Mouse (Mus musculus): ENCODE measurements around the gene Ssrp1. TPM values are rescaled to one million over a fixed set of nuclear protein-coding genes. Genes with fewer than 3 reads are reported as not detected.
A peak's percentile ranks its signal among the peaks of the same experiment; 100 is the strongest.

Gene Ssrp1
- polyA plus RNA-seq, 1 experiment from 2014 or later = 306 TPM

- no peaks in the 10 kb centered on the region for H3K36me3 ChIP-seq (ENCODE audit: control insufficient read depth, insufficient read depth, low read length)
- H3K4me3 ChIP-seq (ENCODE audit: low read depth, low read length) = no peak overlapping the region
- H3K4me2 ChIP-seq (replicated peaks; ENCODE audit: low read depth, low read length) = no peak overlapping the region
- ATAC-seq (ENCODE audit: low FRiP score) = no peak
- no peaks in the 10 kb centered on the region for H3K27me3 ChIP-seq (ENCODE audit: control insufficient read depth, insufficient read depth, low read length)
- no peaks in the 10 kb centered on the region for H3K9me3 ChIP-seq (ENCODE audit: control insufficient read depth, low read length)
- no peaks in the 10 kb centered on the region for H3K4me1 ChIP-seq (replicated peaks; ENCODE audit: control insufficient read depth, insufficient read depth, low read length)
- peak; percentile 38 for DNase-seq (ENCODE audit: low spot score)
- 34% methylated on average over 4 of the region's 4 CpGs for WGBS
- no peak overlapping the region for H3K27ac ChIP-seq (ENCODE audit: low read depth, low read length)
- H3K9ac ChIP-seq (ENCODE audit: low read depth, low read length) = no peak overlapping the region
These were observed 29.3 kb upstream of the Ssrp1 start for GRCm38 (mm10) chr2:85007729-85008128.

GRCm38 (mm10) chr2:85009212-85009611, 27.8 kb upstream of the Ssrp1 start:
- ATAC-seq (ENCODE audit: low FRiP score) = no peak
- no peak overlapping the region for H3K27ac ChIP-seq (ENCODE audit: low read depth, low read length)
- no peaks in the 10 kb centered on the region for H3K9me3 ChIP-seq (ENCODE audit: control insufficient read depth, low read length)
- 81% methylated on average over 2 of the region's 2 CpGs for WGBS
- H3K36me3 ChIP-seq (ENCODE audit: control insufficient read depth, insufficient read depth, low read length) = no peaks in the 10 kb centered on the region
- no peaks in the 10 kb centered on the region for H3K27me3 ChIP-seq (ENCODE audit: control insufficient read depth, insufficient read depth, low read length)
- no peak overlapping the region for H3K4me2 ChIP-seq (replicated peaks; ENCODE audit: low read depth, low read length)
- H3K9ac ChIP-seq (ENCODE audit: low read depth, low read length) = no peak overlapping the region
- H3K4me1 ChIP-seq (replicated peaks; ENCODE audit: control insufficient read depth, insufficient read depth, low read length) = no peaks in the 10 kb centered on the region
- no peak overlapping the region for H3K4me3 ChIP-seq (ENCODE audit: low read depth, low read length)
- no peak for DNase-seq (ENCODE audit: low spot score)

GRCm38 (mm10) chr2:85011906-85012604, 25.0 kb upstream of the Ssrp1 start:
- H3K36me3 ChIP-seq (ENCODE audit: control insufficient read depth, insufficient read depth, low read length) = no peaks in the 10 kb centered on the region
- H3K4me2 ChIP-seq (replicated peaks; ENCODE audit: low read depth, low read length) = no peak overlapping the region
- 76% methylated on average over 9 of the region's 9 CpGs for WGBS
- H3K9me3 ChIP-seq (ENCODE audit: control insufficient read depth, low read length) = no peaks in the 10 kb centered on the region
- ATAC-seq (ENCODE audit: low FRiP score) = no peak
- no peaks in the 10 kb centered on the region for H3K27me3 ChIP-seq (ENCODE audit: control insufficient read depth, insufficient read depth, low read length)
- no peaks in the 10 kb centered on the region for H3K4me1 ChIP-seq (replicated peaks; ENCODE audit: control insufficient read depth, insufficient read depth, low read length)
- H3K4me3 ChIP-seq (ENCODE audit: low read depth, low read length) = no peak overlapping the region
- no peak overlapping the region for H3K27ac ChIP-seq (ENCODE audit: low read depth, low read length)
- no peak for DNase-seq (ENCODE audit: low spot score)
- H3K9ac ChIP-seq (ENCODE audit: low read depth, low read length) = no peak overlapping the region

- H3K4me3 ChIP-seq (ENCODE audit: low read depth, low read length) = no peak overlapping the region
- DNase-seq (ENCODE audit: low spot score) = no peak
- 91% methylated on average over 14 of the region's 14 CpGs for WGBS
- H3K27me3 ChIP-seq (ENCODE audit: control insufficient read depth, insufficient read depth, low read length) = no peaks in the 10 kb centered on the region
- H3K9me3 ChIP-seq (ENCODE audit: control insufficient read depth, low read length) = no peaks in the 10 kb centered on the region
- H3K4me1 ChIP-seq (replicated peaks; ENCODE audit: control insufficient read depth, insufficient read depth, low read length) = no peaks in the 10 kb centered on the region
- no peak for ATAC-seq (ENCODE audit: low FRiP score)
- H3K36me3 ChIP-seq (ENCODE audit: control insufficient read depth, insufficient read depth, low read length) = no peaks in the 10 kb centered on the region
- no peak overlapping the region for H3K4me2 ChIP-seq (replicated peaks; ENCODE audit: low read depth, low read length)
- no peak overlapping the region for H3K9ac ChIP-seq (ENCODE audit: low read depth, low read length)
- no peak overlapping the region for H3K27ac ChIP-seq (ENCODE audit: low read depth, low read length)
These were observed 24.4 kb upstream of the Ssrp1 start for GRCm38 (mm10) chr2:85012679-85013078.

- Histone ChIP-seq H3K4me2 (replicated peaks; ENCODE audit: low read depth, low read length) (no peak overlapping the region), H3K27ac (ENCODE audit: low read depth, low read length) (no peak overlapping the region), H3K4me1 (replicated peaks; ENCODE audit: control insufficient read depth, insufficient read depth, low read length) (no peaks in the 10 kb centered on the region), H3K27me3 (ENCODE audit: control insufficient read depth, insufficient read depth, low read length) (no peaks in the 10 kb centered on the region), H3K4me3 (ENCODE audit: low read depth, low read length) (no peak overlapping the region), H3K9me3 (ENCODE audit: control insufficient read depth, low read length) (no peaks in the 10 kb centered on the region), H3K36me3 (ENCODE audit: control insufficient read depth, insufficient read depth, low read length) (no peaks in the 10 kb centered on the region), H3K9ac (ENCODE audit: low read depth, low read length) (no peak overlapping the region)
- no peak for ATAC-seq (ENCODE audit: low FRiP score)
- 82% methylated on average over 5 of the region's 5 CpGs for WGBS
- no peak for DNase-seq (ENCODE audit: low spot score)
These were observed 23.0 kb upstream of the Ssrp1 start for GRCm38 (mm10) chr2:85013826-85014587.

GRCm38 (mm10) chr2:85014588-85014982, 22.4 kb upstream of the Ssrp1 start:
- Histone ChIP-seq H3K4me2 (replicated peaks; ENCODE audit: low read depth, low read length) (no peak overlapping the region), H3K27me3 (ENCODE audit: control insufficient read depth, insufficient read depth, low read length) (no peaks in the 10 kb centered on the region), H3K9me3 (ENCODE audit: control insufficient read depth, low read length) (no peaks in the 10 kb centered on the region), H3K4me1 (replicated peaks; ENCODE audit: control insufficient read depth, insufficient read depth, low read length) (no peaks in the 10 kb centered on the region), H3K9ac (ENCODE audit: low read depth, low read length) (no peak overlapping the region), H3K4me3 (ENCODE audit: low read depth, low read length) (no peak overlapping the region), H3K27ac (ENCODE audit: low read depth, low read length) (no peak overlapping the region), H3K36me3 (ENCODE audit: control insufficient read depth, insufficient read depth, low read length) (no peaks in the 10 kb centered on the region)
- no peak for DNase-seq (ENCODE audit: low spot score)
- WGBS = 66% methylated on average over 3 of the region's 3 CpGs
- no peak for ATAC-seq (ENCODE audit: low FRiP score)

- Histone ChIP-seq H3K9me3 (ENCODE audit: control insufficient read depth, low read length) (no peaks in the 10 kb centered on the region), H3K27me3 (ENCODE audit: control insufficient read depth, insufficient read depth, low read length) (no peaks in the 10 kb centered on the region), H3K27ac (ENCODE audit: low read depth, low read length) (no peak overlapping the region), H3K4me3 (ENCODE audit: low read depth, low read length) (no peak overlapping the region), H3K4me2 (replicated peaks; ENCODE audit: low read depth, low read length) (no peak overlapping the region), H3K36me3 (ENCODE audit: control insufficient read depth, insufficient read depth, low read length) (no peaks in the 10 kb centered on the region), H3K9ac (ENCODE audit: low read depth, low read length) (no peak overlapping the region), H3K4me1 (replicated peaks; ENCODE audit: control insufficient read depth, insufficient read depth, low read length) (no peaks in the 10 kb centered on the region)
- WGBS = 22% methylated on average over 4 of the region's 4 CpGs
- DNase-seq (ENCODE audit: low spot score) = peak; percentile 46
- ATAC-seq (ENCODE audit: low FRiP score) = no peak
These were observed 15.0 kb upstream of the Ssrp1 start for GRCm38 (mm10) chr2:85022043-85022442.

GRCm38 (mm10) chr2:85026178-85026577, 10.9 kb upstream of the Ssrp1 start:
- no peaks in the 10 kb centered on the region for H3K4me1 ChIP-seq (replicated peaks; ENCODE audit: control insufficient read depth, insufficient read depth, low read length)
- ATAC-seq (ENCODE audit: low FRiP score) (no peak), DNase-seq (ENCODE audit: low spot score) (no peak)
- no peaks in the 10 kb centered on the region for H3K36me3 ChIP-seq (ENCODE audit: control insufficient read depth, insufficient read depth, low read length)
- H3K4me3 ChIP-seq (ENCODE audit: low read depth, low read length) = no peak overlapping the region
- H3K4me2 ChIP-seq (replicated peaks; ENCODE audit: low read depth, low read length) = no peak overlapping the region
- no peak overlapping the region for H3K27ac ChIP-seq (ENCODE audit: low read depth, low read length)
- H3K27me3 ChIP-seq (ENCODE audit: control insufficient read depth, insufficient read depth, low read length) = no peaks in the 10 kb centered on the region
- H3K9me3 ChIP-seq (ENCODE audit: control insufficient read depth, low read length) = no peaks in the 10 kb centered on the region
- 82% methylated on average over 3 of the region's 3 CpGs for WGBS
- no peak overlapping the region for H3K9ac ChIP-seq (ENCODE audit: low read depth, low read length)

- H3K27me3 ChIP-seq (ENCODE audit: control insufficient read depth, insufficient read depth, low read length) = no peaks in the 10 kb centered on the region
- H3K9me3 ChIP-seq (ENCODE audit: control insufficient read depth, low read length) = no peaks in the 10 kb centered on the region
- no peak for DNase-seq (ENCODE audit: low spot score)
- WGBS = 78% methylated on average over 5 of the region's 5 CpGs
- H3K4me2 ChIP-seq (replicated peaks; ENCODE audit: low read depth, low read length) = no peak overlapping the region
- H3K9ac ChIP-seq (ENCODE audit: low read depth, low read length) = no peak overlapping the region
- H3K27ac ChIP-seq (ENCODE audit: low read depth, low read length) = no peak overlapping the region
- H3K36me3 ChIP-seq (ENCODE audit: control insufficient read depth, insufficient read depth, low read length) = no peaks in the 10 kb centered on the region
- no peak overlapping the region for H3K4me3 ChIP-seq (ENCODE audit: low read depth, low read length)
- H3K4me1 ChIP-seq (replicated peaks; ENCODE audit: control insufficient read depth, insufficient read depth, low read length) = no peaks in the 10 kb centered on the region
- ATAC-seq (ENCODE audit: low FRiP score) = no peak
These were observed 9.8 kb upstream of the Ssrp1 start for GRCm38 (mm10) chr2:85027281-85027680.

Data from hindbrain, embryonic 11.5 days (tissue).